Mouse (Mus musculus) hindlimb bud, embryonic 11.5 days (tissue): ENCODE measurements around the gene Pld1.

Source experiments
- DNase-seq: peaks from one replicate; pipeline ENCODE4 v3.0.0-alpha.2; 2012; ENCODE audit warnings: low read depth, low spot score; ENCODE audit errors: extremely low spot score

Gene Pld1

GRCm38 (mm10) chr3:27938381-27939323 is at the start of gene Pld1:
Pld1 (plus strand) TSS chr3:27938695.
- DNase-seq, result no peak

DNA sequence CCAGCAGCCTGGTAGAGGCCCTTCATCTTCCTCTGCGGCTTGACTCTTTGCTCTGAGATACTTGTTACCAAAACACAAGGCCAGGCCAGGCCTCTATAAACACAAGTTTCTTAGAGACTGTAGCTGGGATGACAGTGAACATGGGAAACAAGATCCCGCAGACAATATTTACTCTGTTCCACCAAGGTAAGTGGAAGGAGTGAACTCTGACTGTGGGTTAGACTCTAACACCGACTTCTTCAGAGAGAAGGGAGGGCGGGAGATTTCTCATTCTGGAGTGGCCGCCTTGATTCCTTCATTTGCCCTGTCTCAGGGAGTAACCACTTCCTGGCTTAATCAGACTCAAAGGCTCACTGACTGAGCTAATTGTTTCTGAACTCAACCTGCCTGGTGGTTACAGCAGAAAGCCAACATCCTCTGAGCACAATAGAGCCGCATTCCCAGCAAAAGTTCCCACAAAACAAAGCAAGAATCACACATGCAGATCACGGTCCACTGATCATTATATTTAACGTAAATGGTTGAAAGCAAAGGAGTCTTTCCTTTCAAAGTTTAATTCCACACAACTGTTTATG is 42.1 kb upstream of the Pld1 start, which contains the start of gene Tmem212:
TSS of gene Tmem212 (minus strand) at position 51 of the 575 bp plus-strand sequence.
- no peak for DNase-seq

DNA sequence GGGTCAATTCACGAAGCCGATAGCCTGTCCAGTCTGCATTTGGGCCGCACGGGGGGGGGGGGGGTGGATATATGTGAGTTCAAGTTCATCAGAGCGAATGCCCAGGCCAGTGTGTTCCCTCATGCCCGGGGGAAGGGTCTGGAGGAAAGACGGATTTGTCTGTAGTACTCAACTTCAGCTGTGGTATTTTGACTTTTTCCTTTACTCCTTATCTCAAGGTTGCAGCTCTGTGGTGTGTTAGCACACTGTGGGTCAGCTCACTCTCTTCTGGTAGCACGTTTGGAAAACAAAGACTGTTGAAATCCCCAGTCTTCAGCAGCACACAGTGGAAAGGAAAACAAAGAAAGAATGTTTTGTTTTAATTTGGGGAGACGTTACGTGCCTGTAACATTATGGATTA is 40.3 kb upstream of the Pld1 start:
- DNase-seq, result no peak

DNA sequence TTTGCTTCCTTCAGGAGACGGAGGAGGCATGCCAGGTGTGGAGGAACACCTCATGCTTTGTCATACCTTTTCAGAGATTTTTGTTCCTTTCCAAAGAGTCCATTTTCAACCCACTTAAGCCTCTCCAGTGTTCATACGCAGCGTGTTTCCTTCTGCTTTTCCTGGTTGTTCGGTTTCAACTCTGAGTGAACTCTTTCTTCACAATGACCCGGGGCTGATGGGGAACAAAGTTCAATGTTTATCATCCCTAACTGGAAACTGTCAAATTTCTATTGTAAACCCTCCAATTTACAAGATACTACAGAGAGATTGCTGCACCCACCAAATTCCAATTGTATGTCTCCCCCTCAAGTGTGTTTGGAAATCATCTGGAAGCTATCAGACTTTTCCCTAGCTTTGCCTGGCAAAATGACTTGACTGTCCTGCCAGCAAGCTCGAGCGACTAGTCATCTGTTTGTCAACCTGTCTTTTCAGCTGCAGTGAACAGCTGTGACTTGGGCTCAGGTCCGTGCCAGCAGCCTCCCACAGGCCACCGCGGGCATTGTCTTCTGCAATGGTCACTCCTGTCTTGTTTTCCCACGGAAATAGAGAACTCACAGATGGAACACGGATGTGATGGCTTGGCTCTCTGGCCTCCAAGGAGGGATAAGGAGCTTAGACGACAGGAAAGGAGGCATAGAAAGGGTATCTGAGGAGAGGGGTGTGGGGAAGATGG is 39.3 kb upstream of the Pld1 start:
- DNase-seq, result no peak

DNA sequence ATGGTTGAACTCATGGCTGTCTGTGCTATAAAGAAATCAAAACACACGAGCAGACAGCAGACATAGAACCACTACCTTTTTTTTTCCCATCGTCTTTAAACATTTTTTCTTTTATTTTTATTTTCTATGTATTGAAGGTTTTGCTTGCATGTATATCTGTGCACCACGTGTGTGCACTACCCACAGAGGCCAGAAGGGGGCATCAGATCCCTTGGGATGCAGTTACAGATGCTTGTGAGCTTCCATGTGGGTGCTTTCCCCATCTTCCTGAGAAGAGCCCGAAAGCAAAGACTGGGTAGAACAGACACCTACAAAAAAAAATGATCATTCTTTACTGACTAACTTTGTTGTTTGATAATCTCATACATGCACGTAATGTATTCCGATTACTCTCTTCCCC is 36.6 kb upstream of the Pld1 start:
- no peak for DNase-seq

DNA sequence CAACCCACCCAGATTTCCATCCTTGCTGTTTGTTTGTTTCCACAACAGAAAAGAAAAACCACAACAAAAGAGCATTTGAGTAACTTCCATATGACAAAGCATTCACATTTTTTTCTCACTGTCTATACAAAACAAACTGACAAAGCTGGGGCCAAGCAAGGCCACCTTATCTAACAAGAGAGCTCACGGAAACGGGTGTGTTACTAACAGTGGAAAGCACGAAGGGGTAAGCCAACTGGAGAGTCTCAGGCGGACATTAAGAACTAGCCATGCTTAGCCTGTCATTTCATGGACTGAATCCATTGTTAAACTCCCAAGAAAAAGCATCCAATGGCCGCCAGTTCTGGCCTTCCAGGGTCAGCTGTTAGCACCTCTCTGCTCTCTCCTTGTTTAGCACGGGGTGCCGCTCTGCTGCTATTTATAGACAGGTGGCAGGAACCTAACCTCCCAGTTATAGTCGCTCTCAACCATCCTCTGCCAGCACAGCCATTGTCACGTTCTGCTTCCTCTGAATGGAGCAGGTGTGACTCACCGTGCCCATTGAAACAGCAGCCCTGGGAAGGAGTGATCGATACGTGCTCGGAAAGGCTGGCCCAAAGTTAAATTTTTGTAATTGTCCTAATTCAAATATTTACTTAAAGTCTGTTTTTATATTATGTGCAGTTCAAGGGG is 33.7 kb upstream of the Pld1 start:
- no peak for DNase-seq

GRCm38 (mm10) chr3:27906647-27907209 is 31.8 kb upstream of the Pld1 start:
- no peak for DNase-seq

- DNase-seq, result no peak
Measured at GRCm38 (mm10) chr3:27907301-27907700, 31.2 kb upstream of the Pld1 start.

- no peak for DNase-seq
Measured at GRCm38 (mm10) chr3:27908316-27908715, 30.2 kb upstream of the Pld1 start.

DNA sequence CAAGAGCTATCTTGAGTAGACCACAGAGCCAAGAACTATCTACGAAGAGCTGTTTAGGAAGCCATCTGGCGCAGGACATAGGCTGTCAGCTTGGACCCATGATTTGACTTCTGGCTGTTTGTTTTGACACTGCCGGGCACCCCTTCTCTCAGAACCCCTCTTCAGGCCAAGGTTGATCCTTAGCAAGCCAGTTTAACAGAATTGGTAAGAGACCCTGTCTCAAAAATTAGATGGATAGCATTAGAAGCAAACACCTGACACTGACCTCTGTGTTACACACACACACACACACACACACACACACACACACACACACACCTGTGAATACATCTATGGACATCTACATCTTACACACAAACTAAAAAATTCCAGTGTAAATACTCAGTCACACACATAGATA is 29.5 kb upstream of the Pld1 start:
- no peak for DNase-seq

DNA sequence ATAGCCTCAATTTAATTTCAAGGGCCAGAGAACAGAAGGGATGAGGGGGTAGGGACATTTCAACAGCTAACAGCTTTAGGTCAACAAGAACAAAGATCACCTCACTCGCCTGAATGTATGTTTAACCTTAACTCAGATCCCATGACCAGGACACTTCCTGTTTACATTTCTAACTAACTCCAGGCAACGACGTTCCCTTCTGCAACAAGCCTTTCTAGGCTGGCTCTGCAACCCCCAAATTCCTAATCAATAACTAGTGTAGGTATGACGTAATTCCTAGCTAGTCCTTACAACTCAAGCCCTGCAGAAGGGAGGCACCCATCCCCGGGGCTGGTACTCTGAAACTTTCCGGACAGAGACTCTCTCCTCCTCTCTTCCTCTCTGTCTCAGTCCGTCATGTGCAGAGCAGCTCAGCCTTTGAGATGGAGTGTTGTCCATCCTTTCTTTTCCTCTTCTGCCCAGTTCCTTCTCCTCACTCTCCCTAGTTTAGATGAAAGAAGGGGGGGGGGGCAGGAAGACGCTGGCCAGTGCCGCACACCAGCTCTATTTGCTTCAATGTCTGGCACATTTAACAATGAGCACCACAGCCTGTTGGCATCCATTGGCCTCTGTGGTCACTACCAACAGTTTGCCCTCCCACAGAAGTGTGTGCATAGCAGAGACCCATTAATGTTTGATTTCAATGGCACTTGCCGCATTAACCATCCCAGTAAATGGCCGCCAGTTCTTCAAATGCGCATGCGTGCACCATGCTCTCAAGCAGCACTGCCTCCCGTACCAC is 19.6 kb upstream of the Pld1 start:
- DNase-seq, result no peak

GRCm38 (mm10) chr3:27921268-27922020 is 17.1 kb upstream of the Pld1 start:
- DNase-seq, result no peak

GRCm38 (mm10) chr3:27924037-27924436 is 14.5 kb upstream of the Pld1 start:
- no peak for DNase-seq

DNA sequence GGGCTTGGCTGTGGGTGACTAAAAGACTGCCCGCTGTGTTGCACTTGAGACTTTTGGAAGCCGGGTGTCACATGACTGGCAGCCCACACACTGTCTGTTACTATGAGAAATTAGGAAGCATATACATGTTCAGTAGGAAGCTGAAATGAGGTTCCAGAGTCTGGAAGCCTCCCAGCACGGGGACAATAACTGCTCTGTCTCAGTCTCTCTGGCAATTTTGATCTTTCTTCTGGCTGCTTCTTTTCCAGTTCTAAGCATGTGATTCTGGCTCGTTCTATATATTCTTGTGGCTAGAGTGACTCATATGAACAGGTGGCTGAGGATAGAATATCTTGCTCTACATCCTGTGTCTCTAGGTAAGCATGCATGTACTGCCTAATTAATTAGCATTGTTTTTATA is 9.3 kb upstream of the Pld1 start:
- no peak for DNase-seq

GRCm38 (mm10) chr3:27932391-27932790 is 6.1 kb upstream of the Pld1 start:
- DNase-seq, result no peak

DNA sequence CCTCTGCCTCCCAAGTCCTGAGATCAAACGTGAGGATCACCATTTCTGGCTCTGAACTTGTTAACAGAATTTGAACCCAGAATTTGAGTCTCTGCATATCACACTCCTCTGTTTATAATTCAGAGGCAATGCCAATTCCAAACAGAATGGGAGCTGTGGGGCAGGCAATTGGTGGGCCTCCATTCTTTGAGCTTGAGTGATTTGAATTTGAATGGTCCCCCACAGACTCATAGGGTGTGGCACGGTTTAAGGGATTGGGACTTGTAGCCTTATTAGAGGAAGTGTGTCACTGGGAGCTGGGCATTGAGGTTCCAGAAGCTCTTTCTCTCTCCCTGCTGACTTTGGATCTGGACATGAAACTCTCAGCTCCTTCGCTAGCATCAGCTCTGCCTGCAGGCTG is 2.9 kb upstream of the Pld1 start:
- no peak for DNase-seq

DNA sequence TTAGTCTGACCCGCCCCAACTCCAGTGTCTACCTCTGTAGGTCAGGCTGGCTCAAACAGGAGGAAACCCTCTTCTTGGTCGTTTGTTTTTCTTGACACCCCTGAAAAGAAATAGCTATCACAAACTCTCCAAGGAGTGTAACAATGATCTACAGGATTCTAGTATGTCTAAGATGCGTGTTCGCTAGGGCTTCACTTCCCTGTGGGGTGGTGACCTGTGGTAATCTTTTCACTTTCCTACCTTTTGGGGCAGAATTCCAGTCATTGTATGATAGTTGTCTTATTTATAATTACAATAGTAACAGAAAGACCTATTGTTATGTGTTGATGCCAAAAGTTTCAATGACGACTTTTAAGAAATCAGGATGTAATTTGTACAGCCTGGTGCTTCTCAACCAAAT is 1.8 kb upstream of the Pld1 start:
- DNase-seq, result no peak

GRCm38 (mm10) chr3:27937144-27938110 is 1.1 kb upstream of the Pld1 start:
- DNase-seq, result no peak
